Mouse (Mus musculus) right cerebral cortex, adult 18-20 months (tissue): ENCODE measurements at regions not wholly inside any gene's neighbourhood (a gene's known extent, or its start where the extent isn't known, plus 50 kb on each side); places are given as distances from the start of the nearest gene placed in this dataset.

Source experiments
- DNase-seq: peaks from one replicate; pipeline ENCODE4 v3.0.0; 2022; ENCODE audit warnings: mixed read lengths

- no peak for DNase-seq
Observed at GRCm38 (mm10) chr4:74981491-74981890, 296.6 kb downstream of the Dmac1 start.

GRCm38 (mm10) chr4:74972143-74972542 is 306.0 kb downstream of the Dmac1 start:
- peak; percentile 2 for DNase-seq
